Mouse (Mus musculus): ENCODE data around the gene Ctnna3.

GRCm38 (mm10) chr10:63985576-63985975 lies 555.7 kb downstream of the Ctnna3 start:
- TF ChIP-seq CTCF (IDR thresholded peaks at IDR 0.05; ENCODE audit: borderline replicate concordance, extremely low read depth, insufficient read depth, insufficient read length) = no peak
- no peak for TF ChIP-seq POLR2A (IDR thresholded peaks at IDR 0.05; ENCODE audit: borderline replicate concordance, extremely low read depth, insufficient read depth, insufficient read length, poor library complexity, severe bottlenecking)

Data from brain, embryonic 14.5 days (tissue).